Mouse (Mus musculus) thymus, adult 2 months (tissue): ENCODE results near the gene Tpra1. TPM values are rescaled to one million over a fixed set of nuclear protein-coding genes. Genes with fewer than 3 reads are reported as not detected.
A peak's percentile ranks its signal among the peaks of the same experiment; 100 is the strongest.

Experiments used
- DNase-seq: peaks from one replicate; pipeline ENCODE4 v3.0.0; 2021
- H3K27ac ChIP-seq: fragments of 200-500 bp; 2 replicates; pipeline ENCODE4 v1.5.1; 2012; ENCODE audit warnings: low read length, control low read depth; ENCODE audit not compliant: control insufficient read depth, insufficient read depth
- H3K27me3 ChIP-seq: fragments of 200-500 bp; 2 replicates; pipeline ENCODE4 v1.6.1; 2012; ENCODE audit warnings: mild to moderate bottlenecking, low read length, moderate library complexity, mixed read lengths; ENCODE audit not compliant: control insufficient read depth, insufficient read depth
- H3K36me3 ChIP-seq: fragments of 200-500 bp; 2 replicates; pipeline ENCODE4 v1.6.1; 2012; ENCODE audit warnings: mild to moderate bottlenecking, low read length, moderate library complexity; ENCODE audit not compliant: control insufficient read depth, insufficient read depth
- H3K4me1 ChIP-seq: fragments of 200-500 bp; replicated peaks from 2 replicates; pipeline ENCODE4 v1.6.1; 2012; ENCODE audit warnings: low read length; ENCODE audit not compliant: control insufficient read depth, insufficient read depth
- H3K4me3 ChIP-seq: fragments of 200-500 bp; 2 replicates; pipeline ENCODE4 v1.5.1; 2012; ENCODE audit warnings: mild to moderate bottlenecking, low read length, control low read depth, moderate library complexity; ENCODE audit not compliant: control insufficient read depth, insufficient read depth
- CTCF ChIP-seq: fragments of 200-500 bp; IDR thresholded peaks from 2 replicates; pipeline ENCODE4 v1.5.1; 2012; ENCODE audit warnings: mild to moderate bottlenecking, control low read depth, low read length, moderate library complexity, borderline replicate concordance; ENCODE audit not compliant: control insufficient read depth, poor library complexity, insufficient read depth; ENCODE audit errors: extremely low read depth
- POLR2A ChIP-seq: fragments of 200-500 bp; IDR thresholded peaks from 2 replicates; pipeline ENCODE4 v1.6.1; 2012; ENCODE audit warnings: mild to moderate bottlenecking, low read length, control low read depth, moderate library complexity; ENCODE audit not compliant: control insufficient read depth, poor library complexity, insufficient read depth; ENCODE audit errors: extremely low read depth
- WGBS: fragments of 180-500 bp; shearing (Covaris S2); methylation state at CpG from one replicate; pipeline ENCODE4 v1.1.7; 2018; 5-methylcytosine and 5-hydroxymethylcytosine counted together
- polyA plus RNA-seq: library from polyadenylated mRNA; depleted of rRNA; stranded (reverse); fragments of >200 nt; gene quantifications from 2 replicates; pipeline ENCODE4 v1.2.3, GENCODE M21; 2012

The Tpra1 gene
- polyA plus RNA-seq, 1 experiment: 366 TPM

DNA sequence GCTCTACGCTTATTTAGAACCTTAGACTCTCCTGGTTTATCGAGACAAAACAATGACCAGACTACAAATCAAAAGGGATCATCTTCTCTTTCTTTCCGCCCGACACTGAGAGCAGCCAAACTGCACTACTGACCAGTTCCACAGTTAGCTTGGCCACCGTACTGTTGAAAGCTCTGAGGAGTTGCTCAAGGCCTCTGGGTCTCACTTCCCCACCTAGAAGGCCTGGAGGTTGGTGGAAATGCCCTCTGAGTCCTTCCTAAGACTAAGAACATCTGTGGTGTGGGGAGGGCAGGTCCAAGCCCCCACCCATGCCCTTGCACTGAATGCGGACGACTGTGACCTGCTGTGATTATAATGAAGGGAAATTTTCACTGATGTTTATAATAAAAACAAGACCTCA, 36.3 kb upstream of the Tpra1 start:
- no peak for DNase-seq
- WGBS: 86% methylated on average over 7 of the region's 7 CpGs
- no peak overlapping the region for H3K27ac ChIP-seq
- H3K27me3 ChIP-seq: no peaks in the 10 kb centered on the region
- no peak overlapping the region for H3K4me3 ChIP-seq
- no peaks in the 10 kb centered on the region for H3K36me3 ChIP-seq
- TF ChIP-seq CTCF: no peak
- no peak for TF ChIP-seq POLR2A
- no peaks in the 10 kb centered on the region for H3K4me1 ChIP-seq

GRCm38 (mm10) chr6:88869459-88869858, 32.6 kb upstream of the Tpra1 start:
- H3K27ac ChIP-seq: no peak overlapping the region
- peaks cover 3% of the 10 kb centered on the region; the same call in 1 of the 2 replicates for H3K27me3 ChIP-seq
- WGBS: 92% methylated on average over 7 of the region's 7 CpGs
- no peak for TF ChIP-seq CTCF
- no peak for TF ChIP-seq POLR2A
- H3K36me3 ChIP-seq: no peaks in the 10 kb centered on the region
- DNase-seq: no peak
- no peak overlapping the region for H3K4me3 ChIP-seq
- H3K4me1 ChIP-seq: peaks cover 17% of the 10 kb centered on the region

- no peak overlapping the region for H3K27ac ChIP-seq
- WGBS: 85% methylated on average over 4 of the region's 4 CpGs
- H3K27me3 ChIP-seq: peaks cover 3% of the 10 kb centered on the region; the same call in 1 of the 2 replicates
- no peaks in the 10 kb centered on the region for H3K36me3 ChIP-seq
- no peak for TF ChIP-seq CTCF
- TF ChIP-seq POLR2A: no peak
- DNase-seq: no peak
- H3K4me1 ChIP-seq: peaks cover 22% of the 10 kb centered on the region
- no peak overlapping the region for H3K4me3 ChIP-seq
These were observed 31.5 kb upstream of the Tpra1 start for GRCm38 (mm10) chr6:88870594-88870993.

DNA sequence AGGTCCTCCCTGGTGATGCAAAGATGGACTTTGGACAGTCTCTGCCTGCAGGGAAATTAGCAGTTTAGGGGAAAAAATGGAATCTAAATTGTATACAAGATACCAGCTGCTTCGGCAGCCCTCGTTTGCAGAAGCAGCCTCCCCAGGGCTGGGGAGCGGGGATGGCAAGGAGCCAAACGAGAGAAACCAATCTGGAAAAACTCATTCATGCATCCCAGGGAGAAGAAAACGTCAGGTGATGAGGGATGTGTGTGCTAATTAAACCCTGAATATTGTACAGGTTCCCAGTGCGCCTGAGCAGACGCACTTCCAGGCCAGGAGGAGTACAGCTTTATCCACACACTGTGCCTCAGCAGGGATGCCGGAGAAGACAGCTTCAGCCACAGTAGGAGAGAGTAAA, 30.5 kb upstream of the Tpra1 start:
- no peak for TF ChIP-seq CTCF
- TF ChIP-seq POLR2A: no peak
- Histone ChIP-seq H3K27ac (no peak overlapping the region), H3K27me3 (peaks cover 3% of the 10 kb centered on the region; the same call in 1 of the 2 replicates), H3K4me3 (no peak overlapping the region), H3K36me3 (no peaks in the 10 kb centered on the region), H3K4me1 (peaks cover 22% of the 10 kb centered on the region)
- no peak for DNase-seq
- 85% methylated on average over 8 of the region's 8 CpGs for WGBS

GRCm38 (mm10) chr6:88872811-88873210, 29.2 kb upstream of the Tpra1 start:
- Histone ChIP-seq H3K4me1 (peaks cover 22% of the 10 kb centered on the region), H3K27me3 (peaks cover 3% of the 10 kb centered on the region; the same call in 1 of the 2 replicates), H3K4me3 (no peak overlapping the region), H3K27ac (no peak overlapping the region), H3K36me3 (no peaks in the 10 kb centered on the region)
- TF ChIP-seq CTCF: no peak
- no peak for TF ChIP-seq POLR2A
- DNase-seq: peak; percentile 49
- 25% methylated on average over 7 of the region's 7 CpGs for WGBS

GRCm38 (mm10) chr6:88873965-88874867, 27.8 kb upstream of the Tpra1 start:
- DNase-seq: peak; percentile 27
- Histone ChIP-seq H3K27me3 (peaks cover 3% of the 10 kb centered on the region; the same call in 1 of the 2 replicates), H3K36me3 (no peaks in the 10 kb centered on the region), H3K27ac (no peak overlapping the region), H3K4me3 (peak overlapping the region; percentile 51), H3K4me1 (peaks cover 22% of the 10 kb centered on the region)
- TF ChIP-seq CTCF (no peak), POLR2A (no peak)
- 26% methylated on average over 74 of the region's 74 CpGs for WGBS
